Mouse (Mus musculus) spleen, adult 2 months (tissue): ENCODE data around the gene Tcp11x2.

Experiments used
- CTCF ChIP-seq: fragments of 200-500 bp; IDR thresholded peaks from 2 replicates; pipeline ENCODE4 v1.5.1; 2011; ENCODE audit warnings: mild to moderate bottlenecking, inconsistent platforms; ENCODE audit not compliant: insufficient read depth, insufficient read length, insufficient replicate concordance; ENCODE audit errors: extremely low read depth
- POLR2A ChIP-seq: fragments of 200-500 bp; IDR thresholded peaks from 2 replicates; pipeline ENCODE4 v1.6.1; 2011; ENCODE audit warnings: low read depth, low read length, inconsistent platforms

GRCm38 (mm10) chrX:135712845-135713244, 19.3 kb upstream of the Tcp11x2 start:
- TF ChIP-seq CTCF (no peak), POLR2A (no peak)
